Mouse (Mus musculus): ENCODE measurements around the gene Gm42417. TPM values are rescaled to one million over a fixed set of nuclear protein-coding genes. Genes with fewer than 3 reads are reported as not detected.
"Not testable (repeated sequence)": the region's sequence is repeated elsewhere in the genome, so short reads cannot be mapped to it uniquely, and the experiment has no call there.

Gm42417 gene
- total and polyA plus RNA-seq, 2 experiments from 2014 or later: not detected

- DNase-seq (ENCODE audit: low spot score) (no peak), ATAC-seq (no peak)
- no peak overlapping the region for H3K9ac ChIP-seq (replicated peaks; ENCODE audit: low read length)
- H3K4me2 ChIP-seq (ENCODE audit: low read depth, low read length): no peak overlapping the region
- peaks cover 24% of the 10 kb centered on the region; the same call in 1 of the 2 replicates for H3K36me3 ChIP-seq (ENCODE audit: insufficient read depth, low read length)
- no peaks in the 10 kb centered on the region for H3K4me1 ChIP-seq (ENCODE audit: insufficient read depth, low read length)
- H3K4me3 ChIP-seq (ENCODE audit: low read length): no peak overlapping the region
- WGBS: 84% methylated on average over 12 of the region's 12 CpGs
- no peak overlapping the region for H3K27ac ChIP-seq
- no peaks in the 10 kb centered on the region for H3K9me3 ChIP-seq (ENCODE audit: low read length)
- TF ChIP-seq CTCF (IDR thresholded peaks at IDR 0.05; ENCODE audit: low read depth): no peak
- no peaks in the 10 kb centered on the region for H3K27me3 ChIP-seq (ENCODE audit: insufficient read depth, low read length)
These were observed 1.6 kb upstream of the Gm42417 start for GRCm38 (mm10) chr1:36540807-36541206.

DNA sequence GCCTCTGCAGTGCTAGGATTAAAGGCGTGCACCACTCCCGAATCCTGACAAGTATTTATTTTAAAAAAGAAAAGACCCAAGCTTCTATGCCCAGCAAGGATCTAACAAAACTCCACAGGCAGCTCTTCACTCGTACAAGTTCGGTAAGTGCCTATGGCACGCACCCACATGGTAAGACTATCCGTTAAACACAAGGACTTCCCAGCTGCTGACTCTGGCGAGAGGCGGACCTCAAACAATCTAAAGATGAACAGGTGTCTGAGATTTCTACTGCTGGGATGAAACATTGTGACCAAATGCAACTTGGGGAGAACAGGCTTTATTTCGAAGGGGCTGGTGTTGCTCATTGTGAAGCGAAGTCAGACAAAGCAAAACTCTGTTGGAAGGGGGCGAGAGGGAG, 903 bp upstream of the Gm42417 start:
- WGBS: 88% methylated on average over 11 of the region's 11 CpGs
- no peak for TF ChIP-seq CTCF (IDR thresholded peaks at IDR 0.05; ENCODE audit: low read depth)
- DNase-seq (ENCODE audit: low spot score) (no peak), ATAC-seq (no peak)
- Histone ChIP-seq H3K36me3 (ENCODE audit: insufficient read depth, low read length) (peaks cover 24% of the 10 kb centered on the region; the same call in 1 of the 2 replicates), H3K9me3 (ENCODE audit: low read length) (no peaks in the 10 kb centered on the region), H3K4me3 (ENCODE audit: low read length) (no peak overlapping the region), H3K4me2 (ENCODE audit: low read depth, low read length) (no peak overlapping the region), H3K27ac (no peak overlapping the region), H3K9ac (replicated peaks; ENCODE audit: low read length) (no peak overlapping the region), H3K27me3 (ENCODE audit: insufficient read depth, low read length) (no peaks in the 10 kb centered on the region), H3K4me1 (ENCODE audit: insufficient read depth, low read length) (no peaks in the 10 kb centered on the region)

DNA sequence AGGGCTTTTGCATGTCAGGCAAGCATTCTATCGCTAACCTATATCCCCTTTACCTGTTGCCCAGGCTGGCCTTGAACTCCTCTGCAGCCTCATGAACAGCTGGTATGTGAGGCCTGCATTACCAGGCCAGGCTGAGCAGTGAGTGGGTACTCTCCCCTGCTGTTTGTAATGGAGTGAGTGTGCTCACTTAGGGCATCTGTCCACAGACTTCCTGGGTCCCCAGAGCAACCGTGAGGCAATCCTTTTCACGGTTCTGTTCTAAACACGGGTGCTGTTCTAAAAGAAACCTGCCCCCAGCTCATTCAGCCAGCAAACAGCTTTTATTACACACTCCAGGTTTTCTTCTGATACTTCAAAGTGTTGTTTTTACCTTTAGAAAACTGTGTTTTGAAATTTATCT, 502 bp downstream of the Gm42417 start:
- Histone ChIP-seq H3K27ac (peak overlapping the region; percentile 32), H3K4me3 (ENCODE audit: low read length) (no peak overlapping the region), H3K4me2 (ENCODE audit: low read depth, low read length) (no peak overlapping the region), H3K36me3 (ENCODE audit: insufficient read depth, low read length) (peaks cover 24% of the 10 kb centered on the region; the same call in 1 of the 2 replicates), H3K4me1 (ENCODE audit: insufficient read depth, low read length) (no peaks in the 10 kb centered on the region), H3K9me3 (ENCODE audit: low read length) (no peaks in the 10 kb centered on the region), H3K27me3 (ENCODE audit: insufficient read depth, low read length) (no peaks in the 10 kb centered on the region), H3K9ac (replicated peaks; ENCODE audit: low read length) (no peak overlapping the region)
- 70% methylated on average over 4 of the region's 4 CpGs for WGBS
- ATAC-seq: no peak
- DNase-seq (ENCODE audit: low spot score): no peak
- no peak for TF ChIP-seq CTCF (IDR thresholded peaks at IDR 0.05; ENCODE audit: low read depth)

DNA sequence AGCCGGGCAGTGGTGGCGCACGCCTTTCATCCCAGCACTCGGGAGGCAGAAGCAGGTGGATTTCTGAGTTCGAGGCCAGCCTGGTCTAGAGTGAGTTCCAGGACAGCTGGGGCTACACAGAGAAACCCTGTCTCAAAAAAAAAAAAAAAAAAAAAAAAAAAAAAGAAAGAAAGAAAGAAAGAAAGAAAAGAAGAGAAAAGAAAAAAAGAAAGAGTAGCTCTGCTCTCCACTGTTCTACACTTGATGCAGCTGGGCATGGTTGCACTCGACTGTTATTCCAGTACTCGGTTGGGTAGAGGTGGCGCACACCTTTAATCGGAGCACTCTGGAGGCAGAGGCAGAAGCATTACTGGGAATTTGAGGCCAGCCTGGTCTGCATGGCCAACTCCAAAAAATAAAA, 2.4 kb downstream of the Gm42417 start, which contains the start of gene Ankrd23:
TSS of gene Ankrd23 (minus strand) at position 101 of the 400 bp plus-strand sequence.
- WGBS: 93% methylated on average over 9 of the region's 9 CpGs
- not testable (repeated sequence) for DNase-seq (ENCODE audit: low spot score); H3K4me2 ChIP-seq (ENCODE audit: low read depth, low read length); H3K9me3 ChIP-seq (ENCODE audit: low read length); H3K27me3 ChIP-seq (ENCODE audit: insufficient read depth, low read length); H3K4me3 ChIP-seq (ENCODE audit: low read length); H3K4me1 ChIP-seq (ENCODE audit: insufficient read depth, low read length); H3K9ac ChIP-seq (replicated peaks; ENCODE audit: low read length); ATAC-seq
- Histone ChIP-seq H3K36me3 (ENCODE audit: insufficient read depth, low read length) (peaks cover 20% of the 10 kb centered on the region; the same call in 1 of the 2 replicates), H3K27ac (0 out of 2 replicates have a peak within 1 kb of the TSS, but pooled peaks have one; percentile 54)

- Histone ChIP-seq H3K9me3 (ENCODE audit: low read length) (no peaks in the 10 kb centered on the region), H3K4me2 (ENCODE audit: low read depth, low read length) (no peak overlapping the region), H3K4me1 (ENCODE audit: insufficient read depth, low read length) (no peaks in the 10 kb centered on the region), H3K4me3 (ENCODE audit: low read length) (no peak overlapping the region), H3K27me3 (ENCODE audit: insufficient read depth, low read length) (no peaks in the 10 kb centered on the region), H3K9ac (replicated peaks; ENCODE audit: low read length) (no peak overlapping the region), H3K27ac (no peak overlapping the region), H3K36me3 (ENCODE audit: insufficient read depth, low read length) (peaks cover 20% of the 10 kb centered on the region; the same call in 1 of the 2 replicates)
- no peak for TF ChIP-seq CTCF (IDR thresholded peaks at IDR 0.05; ENCODE audit: low read depth)
- 68% methylated on average over 8 of the region's 8 CpGs for WGBS
- DNase-seq (ENCODE audit: low spot score): no peak
- no peak for ATAC-seq
These were observed 2.9 kb downstream of the Gm42417 start for GRCm38 (mm10) chr1:36536397-36536728.

- H3K9ac ChIP-seq (replicated peaks; ENCODE audit: low read length): no peak overlapping the region
- DNase-seq (ENCODE audit: low spot score) (peak; percentile 42), ATAC-seq (no peak)
- 76% methylated on average over 11 of the region's 11 CpGs for WGBS
- H3K4me1 ChIP-seq (ENCODE audit: insufficient read depth, low read length): no peaks in the 10 kb centered on the region
- no peaks in the 10 kb centered on the region for H3K27me3 ChIP-seq (ENCODE audit: insufficient read depth, low read length)
- H3K27ac ChIP-seq: 0 out of 2 replicates have a peak overlapping the region, but pooled peaks have one; percentile 54
- no peak overlapping the region for H3K4me3 ChIP-seq (ENCODE audit: low read length)
- no peaks in the 10 kb centered on the region for H3K9me3 ChIP-seq (ENCODE audit: low read length)
- H3K4me2 ChIP-seq (ENCODE audit: low read depth, low read length): no peak overlapping the region
- TF ChIP-seq CTCF (IDR thresholded peaks at IDR 0.05; ENCODE audit: low read depth): no peak
- H3K36me3 ChIP-seq (ENCODE audit: insufficient read depth, low read length): peaks cover 20% of the 10 kb centered on the region; the same call in 1 of the 2 replicates
These were observed 3.5 kb downstream of the Gm42417 start for GRCm38 (mm10) chr1:36535477-36536396.

- no peak for DNase-seq (ENCODE audit: low spot score)
- no peak for ATAC-seq
These were observed 4.6 kb downstream of the Gm42417 start for GRCm38 (mm10) chr1:36534595-36535058.

More at GRCm38 (mm10) chr1:36534595-36535058, 4.6 kb downstream of the Gm42417 start:
- H3K36me3 ChIP-seq (ENCODE audit: insufficient read depth, low read length): peaks cover 9% of the 10 kb centered on the region; the same call in 1 of the 2 replicates
- no peak overlapping the region for H3K9ac ChIP-seq (replicated peaks; ENCODE audit: low read length)
- no peak overlapping the region for H3K27ac ChIP-seq
- H3K4me2 ChIP-seq (ENCODE audit: low read depth, low read length): no peak overlapping the region
- no peak for TF ChIP-seq CTCF (IDR thresholded peaks at IDR 0.05; ENCODE audit: low read depth)
- no peaks in the 10 kb centered on the region for H3K4me1 ChIP-seq (ENCODE audit: insufficient read depth, low read length)
- 68% methylated on average over 6 of the region's 6 CpGs for WGBS
- H3K27me3 ChIP-seq (ENCODE audit: insufficient read depth, low read length): no peaks in the 10 kb centered on the region
- no peaks in the 10 kb centered on the region for H3K9me3 ChIP-seq (ENCODE audit: low read length)
- H3K4me3 ChIP-seq (ENCODE audit: low read length): no peak overlapping the region
